Mouse (Mus musculus): ENCODE data around the gene Cd44. TPM values are rescaled to one million over a fixed set of nuclear protein-coding genes. Genes with fewer than 3 reads are reported as not detected.

The Cd44 gene
- polyA plus RNA-seq, 1 experiment from 2014 or later: 2.0 TPM

- WGBS: 79% methylated on average over 4 of the region's 4 CpGs
- Histone ChIP-seq H3K9me3 (ENCODE audit: control insufficient read depth, low read length) (no peaks in the 10 kb centered on the region), H3K9ac (ENCODE audit: low read length) (no peak overlapping the region), H3K36me3 (ENCODE audit: control insufficient read depth, insufficient read depth, low read length) (no peaks in the 10 kb centered on the region), H3K4me1 (replicated peaks; ENCODE audit: control insufficient read depth, insufficient read depth, low read length) (no peaks in the 10 kb centered on the region), H3K27ac (ENCODE audit: low read depth, low read length) (no peak overlapping the region), H3K4me2 (ENCODE audit: low read depth, low read length, severe bottlenecking) (no peak overlapping the region), H3K4me3 (ENCODE audit: low read depth, low read length) (no peak overlapping the region), H3K27me3 (ENCODE audit: control insufficient read depth, insufficient read depth, low read length) (no peaks in the 10 kb centered on the region)
- ATAC-seq (replicated peaks; ENCODE audit: low FRiP score) (no peak), DNase-seq (ENCODE audit: low spot score) (no peak)
These were observed 115.8 kb downstream of the Cd44 start for GRCm38 (mm10) chr2:102785696-102786095.

DNA sequence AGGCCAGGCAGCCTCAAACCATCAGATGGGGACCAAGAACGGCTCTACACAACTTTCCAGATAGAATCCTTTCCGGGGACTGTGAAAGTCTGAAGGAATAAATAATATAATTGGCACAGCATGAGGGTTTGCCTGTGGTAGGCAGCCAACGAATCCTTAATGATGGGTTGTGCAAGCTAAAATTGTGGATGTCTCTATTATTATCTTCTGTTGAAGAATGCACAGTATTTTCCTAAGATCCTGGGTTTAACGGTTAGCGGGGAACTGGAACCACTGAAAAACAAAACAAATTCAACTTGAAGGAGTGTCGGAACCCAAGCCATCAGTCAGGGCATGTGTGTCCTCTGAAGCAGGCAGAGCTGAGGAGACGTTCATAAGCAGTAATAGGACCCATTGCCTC, 118.7 kb downstream of the Cd44 start:
- H3K36me3 ChIP-seq (ENCODE audit: control insufficient read depth, insufficient read depth, low read length): no peaks in the 10 kb centered on the region
- H3K27ac ChIP-seq (ENCODE audit: low read depth, low read length): no peak overlapping the region
- DNase-seq (ENCODE audit: low spot score) (no peak), ATAC-seq (replicated peaks; ENCODE audit: low FRiP score) (no peak)
- no peak overlapping the region for H3K4me2 ChIP-seq (ENCODE audit: low read depth, low read length, severe bottlenecking)
- no peaks in the 10 kb centered on the region for H3K4me1 ChIP-seq (replicated peaks; ENCODE audit: control insufficient read depth, insufficient read depth, low read length)
- no peaks in the 10 kb centered on the region for H3K27me3 ChIP-seq (ENCODE audit: control insufficient read depth, insufficient read depth, low read length)
- 89% methylated on average over 7 of the region's 7 CpGs for WGBS
- H3K9ac ChIP-seq (ENCODE audit: low read length): no peak overlapping the region
- H3K9me3 ChIP-seq (ENCODE audit: control insufficient read depth, low read length): no peaks in the 10 kb centered on the region
- H3K4me3 ChIP-seq (ENCODE audit: low read depth, low read length): no peak overlapping the region

GRCm38 (mm10) chr2:102778208-102778607, 123.3 kb downstream of the Cd44 start:
- DNase-seq (ENCODE audit: low spot score): no peak
- no peaks in the 10 kb centered on the region for H3K4me1 ChIP-seq (replicated peaks; ENCODE audit: control insufficient read depth, insufficient read depth, low read length)
- no peak overlapping the region for H3K9ac ChIP-seq (ENCODE audit: low read length)
- 91% methylated on average over 3 of the region's 3 CpGs for WGBS
- H3K36me3 ChIP-seq (ENCODE audit: control insufficient read depth, insufficient read depth, low read length): no peaks in the 10 kb centered on the region
- no peaks in the 10 kb centered on the region for H3K9me3 ChIP-seq (ENCODE audit: control insufficient read depth, low read length)
- no peak overlapping the region for H3K4me2 ChIP-seq (ENCODE audit: low read depth, low read length, severe bottlenecking)
- H3K27ac ChIP-seq (ENCODE audit: low read depth, low read length): no peak overlapping the region
- no peaks in the 10 kb centered on the region for H3K27me3 ChIP-seq (ENCODE audit: control insufficient read depth, insufficient read depth, low read length)
- no peak for ATAC-seq (replicated peaks; ENCODE audit: low FRiP score)
- H3K4me3 ChIP-seq (ENCODE audit: low read depth, low read length): no peak overlapping the region

DNA sequence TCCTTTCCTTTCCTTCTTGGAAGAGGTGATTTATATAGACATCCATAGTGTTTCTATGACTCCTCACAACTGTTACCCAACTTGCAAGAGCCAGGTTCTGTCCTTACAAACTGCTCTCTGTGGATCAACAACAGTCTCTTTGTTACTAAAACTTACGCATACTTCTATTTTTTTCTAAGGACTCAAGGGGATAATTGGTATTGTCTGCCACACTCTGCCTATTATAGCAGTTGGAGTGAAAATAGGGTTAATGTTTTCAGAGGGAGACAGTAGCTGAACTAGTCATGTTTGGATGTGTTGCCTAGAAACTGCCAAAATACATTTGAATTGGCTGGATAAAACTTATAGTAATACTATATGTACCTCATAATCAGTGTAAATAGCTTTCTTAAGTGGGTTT, 125.9 kb downstream of the Cd44 start:
- WGBS: 63% methylated on average over 1 of the region's 1 CpGs

GRCm38 (mm10) chr2:102774700-102775099, 126.8 kb downstream of the Cd44 start:
- WGBS: 85% methylated on average over 4 of the region's 4 CpGs
- Histone ChIP-seq H3K36me3 (ENCODE audit: control insufficient read depth, insufficient read depth, low read length) (no peaks in the 10 kb centered on the region), H3K4me1 (replicated peaks; ENCODE audit: control insufficient read depth, insufficient read depth, low read length) (no peaks in the 10 kb centered on the region), H3K27me3 (ENCODE audit: control insufficient read depth, insufficient read depth, low read length) (no peaks in the 10 kb centered on the region), H3K9me3 (ENCODE audit: control insufficient read depth, low read length) (no peaks in the 10 kb centered on the region), H3K27ac (ENCODE audit: low read depth, low read length) (no peak overlapping the region), H3K4me2 (ENCODE audit: low read depth, low read length, severe bottlenecking) (no peak overlapping the region), H3K9ac (ENCODE audit: low read length) (no peak overlapping the region), H3K4me3 (ENCODE audit: low read depth, low read length) (no peak overlapping the region)
- ATAC-seq (replicated peaks; ENCODE audit: low FRiP score) (no peak), DNase-seq (ENCODE audit: low spot score) (no peak)

More for the DNA sequence above, 125.9 kb downstream of the Cd44 start:
- Histone ChIP-seq H3K9me3 (ENCODE audit: control insufficient read depth, low read length) (no peaks in the 10 kb centered on the region), H3K27me3 (ENCODE audit: control insufficient read depth, insufficient read depth, low read length) (no peaks in the 10 kb centered on the region), H3K4me1 (replicated peaks; ENCODE audit: control insufficient read depth, insufficient read depth, low read length) (no peaks in the 10 kb centered on the region), H3K9ac (ENCODE audit: low read length) (no peak overlapping the region), H3K4me3 (ENCODE audit: low read depth, low read length) (no peak overlapping the region), H3K36me3 (ENCODE audit: control insufficient read depth, insufficient read depth, low read length) (no peaks in the 10 kb centered on the region), H3K4me2 (ENCODE audit: low read depth, low read length, severe bottlenecking) (no peak overlapping the region), H3K27ac (ENCODE audit: low read depth, low read length) (no peak overlapping the region)
- no peak for DNase-seq (ENCODE audit: low spot score)
- ATAC-seq (replicated peaks; ENCODE audit: low FRiP score): no peak

DNA sequence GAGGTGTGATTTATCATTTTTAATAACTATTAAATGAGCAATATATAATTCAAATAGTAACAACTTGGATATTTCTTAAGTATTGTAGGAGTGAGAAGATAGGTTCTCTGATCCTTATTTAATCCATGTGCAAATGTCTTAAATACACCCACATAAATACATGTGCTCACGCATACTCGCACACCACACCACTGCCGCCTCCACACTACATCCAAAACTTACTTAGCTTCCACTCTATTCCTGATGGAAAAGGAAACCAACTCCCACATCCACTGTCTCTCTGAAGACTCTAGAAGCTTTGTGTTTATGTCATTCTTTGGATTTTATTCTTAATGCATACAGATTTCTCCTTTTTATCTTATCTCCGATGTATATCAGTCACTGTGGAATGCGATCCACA, 129.2 kb downstream of the Cd44 start:
- no peak overlapping the region for H3K4me3 ChIP-seq (ENCODE audit: low read depth, low read length)
- 99% methylated on average over 5 of the region's 5 CpGs for WGBS
- no peak overlapping the region for H3K27ac ChIP-seq (ENCODE audit: low read depth, low read length)
- H3K4me1 ChIP-seq (replicated peaks; ENCODE audit: control insufficient read depth, insufficient read depth, low read length): no peaks in the 10 kb centered on the region
- no peaks in the 10 kb centered on the region for H3K9me3 ChIP-seq (ENCODE audit: control insufficient read depth, low read length)
- no peaks in the 10 kb centered on the region for H3K36me3 ChIP-seq (ENCODE audit: control insufficient read depth, insufficient read depth, low read length)
- H3K4me2 ChIP-seq (ENCODE audit: low read depth, low read length, severe bottlenecking): no peak overlapping the region
- no peaks in the 10 kb centered on the region for H3K27me3 ChIP-seq (ENCODE audit: control insufficient read depth, insufficient read depth, low read length)
- ATAC-seq (replicated peaks; ENCODE audit: low FRiP score) (no peak), DNase-seq (ENCODE audit: low spot score) (no peak)
- H3K9ac ChIP-seq (ENCODE audit: low read length): no peak overlapping the region

- no peak overlapping the region for H3K9ac ChIP-seq (ENCODE audit: low read length)
- H3K36me3 ChIP-seq (ENCODE audit: control insufficient read depth, insufficient read depth, low read length): no peaks in the 10 kb centered on the region
- no peak overlapping the region for H3K4me3 ChIP-seq (ENCODE audit: low read depth, low read length)
- H3K27me3 ChIP-seq (ENCODE audit: control insufficient read depth, insufficient read depth, low read length): no peaks in the 10 kb centered on the region
- DNase-seq (ENCODE audit: low spot score) (no peak), ATAC-seq (replicated peaks; ENCODE audit: low FRiP score) (no peak)
- WGBS: 92% methylated on average over 1 of the region's 1 CpGs
- no peak overlapping the region for H3K4me2 ChIP-seq (ENCODE audit: low read depth, low read length, severe bottlenecking)
- H3K27ac ChIP-seq (ENCODE audit: low read depth, low read length): no peak overlapping the region
- no peaks in the 10 kb centered on the region for H3K9me3 ChIP-seq (ENCODE audit: control insufficient read depth, low read length)
- no peaks in the 10 kb centered on the region for H3K4me1 ChIP-seq (replicated peaks; ENCODE audit: control insufficient read depth, insufficient read depth, low read length)
These were observed 130.2 kb downstream of the Cd44 start for GRCm38 (mm10) chr2:102771304-102771703.

DNA sequence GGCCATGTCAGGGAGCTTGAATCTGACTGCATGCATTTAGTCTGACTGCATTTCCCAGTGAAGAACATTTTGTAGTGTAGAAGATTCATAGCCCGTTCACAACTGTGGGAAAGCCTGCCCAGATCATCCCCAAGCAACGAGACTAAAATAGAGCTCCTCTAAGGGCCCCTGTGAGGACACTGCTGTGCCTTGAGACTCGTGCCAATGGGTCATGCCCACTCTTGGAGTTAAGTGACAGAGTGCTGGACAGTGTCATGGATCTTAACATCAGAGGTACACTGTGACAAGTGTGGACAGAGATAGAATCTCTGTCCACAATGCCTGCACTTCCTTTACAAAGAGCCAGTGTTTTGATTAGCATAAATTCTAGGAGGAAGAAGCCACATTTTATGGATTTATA, 133.2 kb downstream of the Cd44 start:
- Histone ChIP-seq H3K27ac (ENCODE audit: low read depth, low read length) (no peak overlapping the region), H3K36me3 (ENCODE audit: control insufficient read depth, insufficient read depth, low read length) (no peaks in the 10 kb centered on the region), H3K9ac (ENCODE audit: low read length) (no peak overlapping the region), H3K27me3 (ENCODE audit: control insufficient read depth, insufficient read depth, low read length) (no peaks in the 10 kb centered on the region), H3K9me3 (ENCODE audit: control insufficient read depth, low read length) (no peaks in the 10 kb centered on the region), H3K4me1 (replicated peaks; ENCODE audit: control insufficient read depth, insufficient read depth, low read length) (no peaks in the 10 kb centered on the region), H3K4me3 (ENCODE audit: low read depth, low read length) (no peak overlapping the region), H3K4me2 (ENCODE audit: low read depth, low read length, severe bottlenecking) (no peak overlapping the region)
- DNase-seq (ENCODE audit: low spot score) (no peak), ATAC-seq (replicated peaks; ENCODE audit: low FRiP score) (no peak)
- 81% methylated on average over 3 of the region's 3 CpGs for WGBS

DNA sequence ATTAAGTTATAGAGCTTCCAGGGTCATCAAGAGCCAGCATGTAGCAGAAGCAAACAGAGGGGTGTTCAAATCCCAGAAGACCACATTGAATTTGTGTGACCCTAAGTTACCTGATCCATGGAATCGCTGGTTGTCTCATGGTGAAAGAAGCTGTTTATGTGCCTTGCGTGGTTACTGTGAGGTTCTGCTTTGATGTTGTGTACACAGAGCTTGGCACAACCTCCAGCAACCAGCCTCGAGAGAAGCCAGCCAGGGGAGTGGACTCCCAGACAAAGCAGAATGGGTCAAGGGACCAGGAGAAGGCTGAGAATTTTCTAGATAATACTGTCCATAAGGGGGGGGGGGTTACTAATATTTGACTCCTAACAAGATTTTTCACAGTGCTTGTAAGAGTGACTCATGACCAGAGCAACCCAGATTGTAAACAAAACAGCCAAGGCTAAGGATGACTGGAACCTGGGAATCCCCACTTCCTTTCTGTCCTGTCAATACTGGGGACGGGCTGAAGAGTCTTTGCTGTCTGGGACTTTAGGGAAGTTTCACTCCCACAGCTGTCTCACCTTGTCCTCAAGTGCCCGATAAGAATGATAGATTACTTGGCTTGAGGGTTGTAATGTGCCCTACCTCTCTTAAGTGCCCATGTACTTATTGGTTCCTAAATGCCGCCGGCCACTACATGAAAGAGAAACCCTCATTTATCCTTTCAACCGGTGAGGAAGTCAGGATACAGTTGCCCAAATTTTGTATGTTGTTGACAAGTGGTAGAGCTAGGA, 136.7 kb downstream of the Cd44 start:
- no peak overlapping the region for H3K9ac ChIP-seq (ENCODE audit: low read length)
- 87% methylated on average over 8 of the region's 8 CpGs for WGBS
- no peaks in the 10 kb centered on the region for H3K4me1 ChIP-seq (replicated peaks; ENCODE audit: control insufficient read depth, insufficient read depth, low read length)
- no peaks in the 10 kb centered on the region for H3K9me3 ChIP-seq (ENCODE audit: control insufficient read depth, low read length)
- no peaks in the 10 kb centered on the region for H3K36me3 ChIP-seq (ENCODE audit: control insufficient read depth, insufficient read depth, low read length)
- ATAC-seq (replicated peaks; ENCODE audit: low FRiP score) (no peak), DNase-seq (ENCODE audit: low spot score) (no peak)
- H3K4me3 ChIP-seq (ENCODE audit: low read depth, low read length): no peak overlapping the region
- H3K27me3 ChIP-seq (ENCODE audit: control insufficient read depth, insufficient read depth, low read length): no peaks in the 10 kb centered on the region
- H3K4me2 ChIP-seq (ENCODE audit: low read depth, low read length, severe bottlenecking): no peak overlapping the region
- no peak overlapping the region for H3K27ac ChIP-seq (ENCODE audit: low read depth, low read length)

All from forebrain, embryonic 11.5 days (tissue).